Mouse (Mus musculus): ENCODE data around the gene Dusp7. TPM values are rescaled to one million over a fixed set of nuclear protein-coding genes. Genes with fewer than 3 reads are reported as not detected.

Dusp7 gene
- total and polyA plus RNA-seq, 3 experiments: 5.5 to 12.2 TPM; not detected in 1

DNA sequence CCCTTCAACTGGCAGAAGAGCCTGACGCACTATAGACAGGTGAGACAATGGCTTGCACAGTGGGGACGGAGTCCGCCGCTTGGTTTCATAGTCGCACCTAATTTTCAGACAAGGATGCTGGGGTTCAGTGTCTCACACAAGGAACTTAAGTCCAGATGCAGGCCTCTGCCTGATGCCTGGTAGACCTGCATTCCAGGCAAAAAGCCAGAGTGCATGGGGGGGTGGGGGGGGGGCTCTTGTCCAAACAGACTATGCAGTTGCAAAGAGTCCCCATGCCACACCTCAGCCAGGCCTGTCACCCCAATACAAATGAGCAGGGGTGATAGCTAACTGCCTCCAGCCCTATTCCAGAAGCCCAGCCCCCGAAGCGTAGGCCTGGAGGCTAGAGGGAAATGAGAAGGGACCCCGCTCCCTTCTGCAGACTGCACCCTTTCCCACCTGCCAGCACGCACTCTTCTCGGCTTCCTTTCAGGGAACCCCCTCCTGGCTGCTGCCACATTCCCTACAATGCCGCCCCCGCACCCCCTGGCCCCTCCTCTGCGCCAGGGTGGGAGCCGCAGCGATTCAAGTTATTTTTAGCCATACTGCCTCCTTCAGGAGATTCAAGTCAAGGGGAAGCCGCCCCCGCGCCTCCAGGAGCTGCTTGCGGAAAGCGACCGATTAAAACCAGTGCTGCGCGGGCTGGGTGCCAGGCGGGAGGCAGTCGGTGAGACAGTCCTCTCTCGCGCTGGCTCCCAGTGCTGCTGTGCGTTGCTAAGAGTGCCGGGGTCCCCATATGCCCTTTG, 49.6 kb downstream of the Dusp7 start:
- no peak overlapping the region for H3K4me3 ChIP-seq (ENCODE audit: control insufficient read depth in 1 of 2, insufficient read depth in 1 of 2, low read depth in 2 of 2, low read length in 2 of 2)
- H3K27ac ChIP-seq (ENCODE audit: control insufficient read depth, low read depth, low read length): no peak overlapping the region
- no peaks in the 10 kb centered on the region for H3K9me3 ChIP-seq (replicated peaks; ENCODE audit: insufficient read depth, low read length)
- H3K4me1 ChIP-seq (ENCODE audit: control insufficient read depth in 1 of 2, insufficient read depth in 2 of 2, low read length in 2 of 2): peaks cover 0 to 23% of the 10 kb centered on the region in 2 experiments; a peak in 2 of 4 replicates
- H3K27me3 ChIP-seq (ENCODE audit: control insufficient read depth in 1 of 2, insufficient read depth in 2 of 2, low read length in 2 of 2): no peaks in the 10 kb centered on the region
- H3K9ac ChIP-seq (ENCODE audit: control insufficient read depth, low read depth, low read length, poor library complexity, severe bottlenecking): no peak overlapping the region
- peak; percentile 82 for DNase-seq (ENCODE audit: low read depth, low spot score)
- peaks cover 0 to 2% of the 10 kb centered on the region in 2 experiments; a peak in 2 of 4 replicates for H3K36me3 ChIP-seq (ENCODE audit: control insufficient read depth in 1 of 2, insufficient read depth in 2 of 2, low read length in 2 of 2)
- TF ChIP-seq RCOR1 (IDR thresholded peaks at IDR 0.05; ENCODE audit: low read depth, low read length) (peak; percentile 86; the same call in 1 of the 2 replicates), ZMIZ1 (IDR thresholded peaks at IDR 0.05; ENCODE audit: low read depth, low read length) (no peak), CTCF (IDR thresholded peaks at IDR 0.05 in 2 of 3, conservative IDR thresholded peaks at IDR 0.05 in 1 of 3; ENCODE audit: control insufficient read depth in 1 of 3, insufficient read depth in 1 of 3, low read depth in 2 of 3, low read length in 3 of 3, poor library complexity in 1 of 3, severe bottlenecking in 1 of 3) (peak in 2 of 3 experiments; percentile 38 to 41; a peak in 4 of 6 replicates), MAZ (IDR thresholded peaks at IDR 0.05; ENCODE audit: low read depth, low read length) (0 out of 2 replicates have a peak, but pooled peaks have one; percentile 49), KAT2A (conservative IDR thresholded peaks at IDR 0.05; ENCODE audit: low read depth, low read length) (no peak), JUND (IDR thresholded peaks at IDR 0.05; ENCODE audit: low read depth, low read length) (no peak), RAD21 (IDR thresholded peaks at IDR 0.05; ENCODE audit: low read depth, low read length) (peak; percentile 19), MYB (IDR thresholded peaks at IDR 0.05; ENCODE audit: low read depth, low read length) (no peak), BHLHE40 (IDR thresholded peaks at IDR 0.05; ENCODE audit: borderline replicate concordance, low read depth, low read length) (no peak), EP300 (IDR thresholded peaks at IDR 0.05; ENCODE audit: low read depth in 1 of 2, low read length in 2 of 2) (peak; percentile 9 to 40; a peak in 3 of 4 replicates), SMC3 (IDR thresholded peaks at IDR 0.05; ENCODE audit: low read depth, low read length) (peak; percentile 33; the same call in 1 of the 2 replicates), MEF2A (IDR thresholded peaks at IDR 0.05; ENCODE audit: extremely low read depth, insufficient replicate concordance, low read depth, low read length, poor library complexity, severe bottlenecking) (peak; percentile 86; the same call in 1 of the 2 replicates), ETS1 (IDR thresholded peaks at IDR 0.05; ENCODE audit: low read depth, low read length) (peak; percentile 27; the same call in 1 of the 2 replicates), UBTF (IDR thresholded peaks at IDR 0.05; ENCODE audit: borderline replicate concordance, insufficient read depth, low read depth, low read length) (no peak)
- H3K79me2 ChIP-seq (ENCODE audit: control insufficient read depth, insufficient read depth, low read length, poor library complexity): no peaks in the 10 kb centered on the region

DNA sequence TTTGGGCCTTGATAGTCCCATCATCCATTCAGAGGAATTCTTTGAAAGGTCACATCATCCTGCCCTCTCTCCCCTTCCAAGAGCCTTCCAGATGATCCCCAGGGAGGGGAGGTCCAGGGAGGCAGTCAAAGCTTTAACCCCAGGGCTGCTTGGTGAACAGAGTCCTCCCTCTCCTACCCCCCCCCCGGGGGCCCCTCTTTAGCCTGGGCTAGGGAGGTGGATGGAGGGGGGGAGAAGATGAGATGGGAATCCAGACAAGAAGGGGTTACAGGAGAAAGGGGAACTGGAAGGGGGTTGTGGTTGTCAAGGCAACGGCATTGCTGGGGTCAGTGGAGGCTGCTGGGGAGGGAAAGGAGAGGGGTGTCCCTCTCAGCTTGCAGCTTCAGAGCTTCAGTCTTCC, 52.2 kb downstream of the Dusp7 start:
- Histone ChIP-seq H3K4me3 (ENCODE audit: control insufficient read depth in 1 of 2, insufficient read depth in 1 of 2, low read depth in 2 of 2, low read length in 2 of 2) (no peak overlapping the region), H3K9me3 (replicated peaks; ENCODE audit: insufficient read depth, low read length) (no peaks in the 10 kb centered on the region), H3K27ac (ENCODE audit: control insufficient read depth, low read depth, low read length) (no peak overlapping the region), H3K9ac (ENCODE audit: control insufficient read depth, low read depth, low read length, poor library complexity, severe bottlenecking) (no peak overlapping the region), H3K36me3 (ENCODE audit: control insufficient read depth in 1 of 2, insufficient read depth in 2 of 2, low read length in 2 of 2) (peaks cover 0 to 2% of the 10 kb centered on the region in 2 experiments; a peak in 2 of 4 replicates), H3K79me2 (ENCODE audit: control insufficient read depth, insufficient read depth, low read length, poor library complexity) (no peaks in the 10 kb centered on the region), H3K27me3 (ENCODE audit: control insufficient read depth in 1 of 2, insufficient read depth in 2 of 2, low read length in 2 of 2) (no peaks in the 10 kb centered on the region), H3K4me1 (ENCODE audit: control insufficient read depth in 1 of 2, insufficient read depth in 2 of 2, low read length in 2 of 2) (peaks cover 0 to 23% of the 10 kb centered on the region in 2 experiments; a peak in 2 of 4 replicates)
- peak; percentile 55 for DNase-seq (ENCODE audit: low read depth, low spot score)
- TF ChIP-seq EP300 (IDR thresholded peaks at IDR 0.05; ENCODE audit: low read depth in 1 of 2, low read length in 2 of 2): no peak
- 0 out of 2 replicates have a peak, but pooled peaks have one; percentile 43 for TF ChIP-seq MAZ (IDR thresholded peaks at IDR 0.05; ENCODE audit: low read depth, low read length)
